Mouse (Mus musculus): ENCODE measurements around the gene Sema3a. TPM values are rescaled to one million over a fixed set of nuclear protein-coding genes. Genes with fewer than 3 reads are reported as not detected.
"Not testable (repeated sequence)": the region's sequence is repeated elsewhere in the genome, so short reads cannot be mapped to it uniquely, and the experiment has no call there.

The Sema3a gene
- polyA plus RNA-seq, 1 experiment from 2014 or later = 21.1 TPM

- H3K27me3 ChIP-seq (replicated peaks) = no peaks in the 10 kb centered on the region
- H3K4me1 ChIP-seq = no peaks in the 10 kb centered on the region
- H3K9me3 ChIP-seq = no peaks in the 10 kb centered on the region
- 73% methylated on average over 2 of the region's 2 CpGs for WGBS
- H3K4me2 ChIP-seq (replicated peaks) = no peak overlapping the region
- no peaks in the 10 kb centered on the region for H3K36me3 ChIP-seq
- ATAC-seq (ENCODE audit: low FRiP score, low read depth) = no peak
- no peak overlapping the region for H3K9ac ChIP-seq
- H3K4me3 ChIP-seq = no peak overlapping the region
- no peak overlapping the region for H3K27ac ChIP-seq
Measured at GRCm38 (mm10) chr5:13612088-13612487, 486.9 kb downstream of the Sema3a start.

- not testable (repeated sequence) for H3K36me3 ChIP-seq; H3K4me1 ChIP-seq; H3K9ac ChIP-seq; H3K9me3 ChIP-seq; H3K27ac ChIP-seq; H3K27me3 ChIP-seq (replicated peaks); H3K4me2 ChIP-seq (replicated peaks); H3K4me3 ChIP-seq; ATAC-seq (ENCODE audit: low FRiP score, low read depth)
- WGBS = 80% methylated on average over 7 of the region's 7 CpGs
Measured at GRCm38 (mm10) chr5:13614575-13614974, 489.4 kb downstream of the Sema3a start.

- Histone ChIP-seq H3K27me3 (replicated peaks) (no peaks in the 10 kb centered on the region), H3K9me3 (no peaks in the 10 kb centered on the region), H3K27ac (no peak overlapping the region), H3K4me1 (no peaks in the 10 kb centered on the region), H3K36me3 (no peaks in the 10 kb centered on the region), H3K4me3 (no peak overlapping the region), H3K9ac (no peak overlapping the region), H3K4me2 (replicated peaks) (no peak overlapping the region)
- 89% methylated on average over 2 of the region's 2 CpGs for WGBS
- no peak for ATAC-seq (ENCODE audit: low FRiP score, low read depth)
Measured at GRCm38 (mm10) chr5:13615907-13616306, 490.7 kb downstream of the Sema3a start.

- WGBS = 79% methylated on average over 7 of the region's 7 CpGs
- no peak overlapping the region for H3K9ac ChIP-seq
Measured at GRCm38 (mm10) chr5:13622578-13622977, 497.4 kb downstream of the Sema3a start.

DNA sequence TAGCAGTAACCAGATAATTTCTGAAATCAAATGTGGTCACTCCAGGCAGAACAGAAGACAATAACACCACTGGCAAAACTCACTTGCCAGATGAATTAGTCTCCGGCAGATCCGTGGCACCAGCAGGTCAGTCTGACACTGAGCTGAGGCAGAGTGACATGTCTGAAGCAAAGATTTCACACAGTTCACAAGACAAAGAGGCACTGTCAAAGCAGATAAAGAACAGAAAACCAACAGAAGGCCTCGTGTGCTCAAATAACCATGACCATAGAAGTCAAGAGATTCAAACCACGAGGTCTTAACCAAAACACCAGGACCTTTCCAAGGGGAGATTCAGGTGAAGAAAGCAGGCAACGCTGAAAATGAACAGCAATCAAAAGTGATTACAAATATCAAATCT lies 499.5 kb downstream of the Sema3a start:
- Histone ChIP-seq H3K4me1 (peaks cover 3% of the 10 kb centered on the region; the same call in 1 of the 2 replicates), H3K36me3 (no peaks in the 10 kb centered on the region), H3K9ac (no peak overlapping the region), H3K4me3 (no peak overlapping the region), H3K27ac (no peak overlapping the region), H3K9me3 (no peaks in the 10 kb centered on the region), H3K27me3 (replicated peaks) (no peaks in the 10 kb centered on the region), H3K4me2 (replicated peaks) (no peak overlapping the region)
- ATAC-seq (ENCODE audit: low FRiP score, low read depth) = no peak
- WGBS = 24% methylated on average over 5 of the region's 5 CpGs

More at GRCm38 (mm10) chr5:13622578-13622977, 497.4 kb downstream of the Sema3a start:
- no peaks in the 10 kb centered on the region for H3K27me3 ChIP-seq (replicated peaks)
- H3K36me3 ChIP-seq = no peaks in the 10 kb centered on the region
- H3K4me3 ChIP-seq = no peak overlapping the region
- no peak for ATAC-seq (ENCODE audit: low FRiP score, low read depth)
- no peak overlapping the region for H3K4me2 ChIP-seq (replicated peaks)
- peaks cover 3% of the 10 kb centered on the region; the same call in 1 of the 2 replicates for H3K4me1 ChIP-seq
- no peak overlapping the region for H3K27ac ChIP-seq
- no peaks in the 10 kb centered on the region for H3K9me3 ChIP-seq

DNA sequence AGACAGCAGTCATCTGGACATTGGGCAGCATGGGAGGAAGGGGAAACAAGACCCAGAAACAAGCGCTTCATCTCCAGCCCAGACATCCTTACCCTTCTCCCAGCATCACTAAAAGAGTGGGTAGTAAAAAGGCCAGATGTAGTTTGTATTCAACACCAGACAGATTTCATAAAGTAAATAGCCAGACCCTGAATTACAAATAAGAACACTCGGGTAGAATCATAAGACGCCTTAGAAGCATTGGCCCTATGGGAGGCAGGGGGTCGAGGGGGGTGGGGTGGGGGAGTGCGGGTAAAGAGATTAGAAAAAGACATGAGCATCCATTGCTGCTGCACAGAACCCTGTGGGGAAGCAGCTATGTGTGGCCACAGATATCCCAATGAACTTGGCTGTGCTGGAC lies 500.9 kb downstream of the Sema3a start:
- Histone ChIP-seq H3K4me2 (replicated peaks) (no peak overlapping the region), H3K9me3 (no peaks in the 10 kb centered on the region), H3K4me3 (no peak overlapping the region), H3K4me1 (peaks cover 3% of the 10 kb centered on the region; the same call in 1 of the 2 replicates), H3K27ac (no peak overlapping the region), H3K36me3 (no peaks in the 10 kb centered on the region), H3K27me3 (replicated peaks) (no peaks in the 10 kb centered on the region), H3K9ac (no peak overlapping the region)
- ATAC-seq (ENCODE audit: low FRiP score, low read depth) = no peak
- WGBS = 74% methylated on average over 5 of the region's 5 CpGs

GRCm38 (mm10) chr5:13628606-13629311 lies 503.5 kb downstream of the Sema3a start:
- no peaks in the 10 kb centered on the region for H3K36me3 ChIP-seq
- H3K27me3 ChIP-seq (replicated peaks) = no peaks in the 10 kb centered on the region
- WGBS = 11% methylated on average over 24 of the region's 24 CpGs
- H3K9me3 ChIP-seq = no peaks in the 10 kb centered on the region
- peak overlapping the region; percentile 65 for H3K4me2 ChIP-seq (replicated peaks)
- no peak overlapping the region for H3K27ac ChIP-seq
- peak overlapping the region; percentile 28 for H3K4me3 ChIP-seq
- peaks cover 3% of the 10 kb centered on the region; the same call in 1 of the 2 replicates for H3K4me1 ChIP-seq
- ATAC-seq (ENCODE audit: low FRiP score, low read depth) = peak; percentile 86
- H3K9ac ChIP-seq = 0 out of 2 replicates have a peak overlapping the region, but pooled peaks have one; percentile 3

DNA sequence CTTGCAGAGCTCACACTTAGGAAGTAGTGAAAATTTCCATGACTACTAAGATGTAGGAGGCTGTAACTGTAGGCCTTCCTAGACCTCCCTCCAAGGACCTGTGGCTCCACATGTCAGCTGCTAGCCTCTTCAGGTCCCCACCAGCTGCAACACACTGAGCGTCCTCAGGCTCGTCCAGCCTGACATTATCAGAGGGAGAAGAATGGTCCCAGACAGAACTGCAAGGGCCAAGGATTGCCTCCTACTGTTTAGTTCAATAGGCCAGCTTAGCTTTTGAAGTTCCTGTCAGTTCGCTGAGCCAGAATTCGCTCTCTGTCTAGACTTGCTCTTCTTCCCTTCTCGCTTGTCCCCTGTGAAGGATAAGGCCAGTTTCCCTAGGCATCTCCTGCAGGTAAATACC lies 504.7 kb downstream of the Sema3a start:
- Histone ChIP-seq H3K36me3 (no peaks in the 10 kb centered on the region), H3K27ac (no peak overlapping the region), H3K4me1 (peaks cover under 1% of the 10 kb centered on the region; the same call in 1 of the 2 replicates), H3K9ac (no peak overlapping the region), H3K27me3 (replicated peaks) (no peaks in the 10 kb centered on the region), H3K4me3 (no peak overlapping the region), H3K4me2 (replicated peaks) (no peak overlapping the region), H3K9me3 (no peaks in the 10 kb centered on the region)
- 19% methylated on average over 5 of the region's 5 CpGs for WGBS
- ATAC-seq (ENCODE audit: low FRiP score, low read depth) = peak; percentile 18; the same call in 1 of the 2 replicates

DNA sequence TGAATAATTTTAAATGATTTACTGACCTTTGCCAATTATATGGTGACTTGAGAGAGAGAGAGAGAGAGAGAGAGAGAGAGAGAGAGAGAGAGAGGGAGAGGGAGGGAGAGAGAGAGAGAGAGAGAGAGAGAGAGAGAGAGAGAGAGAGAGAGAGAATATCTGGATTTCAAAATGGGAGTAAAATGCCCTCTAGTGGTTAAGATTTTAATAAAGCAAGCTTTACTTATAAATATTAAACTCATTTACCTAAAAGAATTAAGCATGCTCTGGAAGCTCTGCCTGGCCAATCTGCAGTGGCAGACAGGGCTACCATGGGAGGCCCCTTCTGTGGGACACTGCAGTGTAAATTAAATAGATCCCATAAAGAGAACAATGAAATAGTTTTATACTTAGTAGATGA lies 505.5 kb downstream of the Sema3a start:
- H3K4me1 ChIP-seq = no peaks in the 10 kb centered on the region
- no peak overlapping the region for H3K27ac ChIP-seq
- no peak overlapping the region for H3K4me3 ChIP-seq
- no peaks in the 10 kb centered on the region for H3K27me3 ChIP-seq (replicated peaks)
- H3K4me2 ChIP-seq (replicated peaks) = no peak overlapping the region
- no peak overlapping the region for H3K9ac ChIP-seq
- H3K9me3 ChIP-seq = no peaks in the 10 kb centered on the region
- H3K36me3 ChIP-seq = no peaks in the 10 kb centered on the region
- no peak for ATAC-seq (ENCODE audit: low FRiP score, low read depth)

DNA sequence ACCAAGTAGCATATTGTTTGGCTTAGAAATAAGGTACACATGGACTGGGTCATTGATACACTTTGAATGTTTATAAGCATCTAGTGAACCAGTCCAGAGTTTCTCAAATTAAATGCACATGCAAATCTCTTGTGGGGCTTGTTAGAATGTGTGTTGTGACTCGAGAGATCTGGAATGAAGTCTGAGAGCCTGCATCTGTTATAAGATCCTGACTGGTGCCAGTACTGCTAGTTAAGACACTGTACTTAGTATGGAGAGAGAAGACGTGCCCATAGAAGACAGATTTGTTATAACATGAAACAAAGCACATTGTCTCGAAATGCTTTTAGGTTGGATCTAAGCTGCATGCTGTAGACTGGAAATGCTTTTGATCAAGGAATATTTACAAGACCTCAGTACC lies 511.0 kb downstream of the Sema3a start:
- no peaks in the 10 kb centered on the region for H3K4me1 ChIP-seq
- WGBS = 79% methylated on average over 3 of the region's 3 CpGs
- H3K27ac ChIP-seq = no peak overlapping the region
- H3K4me3 ChIP-seq = no peak overlapping the region
- no peak overlapping the region for H3K9ac ChIP-seq
- H3K4me2 ChIP-seq (replicated peaks) = no peak overlapping the region
- H3K9me3 ChIP-seq = no peaks in the 10 kb centered on the region
- no peak for ATAC-seq (ENCODE audit: low FRiP score, low read depth)
- H3K27me3 ChIP-seq (replicated peaks) = no peaks in the 10 kb centered on the region
- no peaks in the 10 kb centered on the region for H3K36me3 ChIP-seq

Data from neural tube, embryonic 12.5 days (tissue).